Mouse (Mus musculus) E14TG2a.4 (cell line): ENCODE data around the gene Scpep1.
"Not testable (repeated sequence)": the region's sequence is repeated elsewhere in the genome, so short reads cannot be mapped to it uniquely, and the experiment has no call there.

Experiments used
- H3K27me3 ChIP-seq: 2 replicates; pipeline ENCODE4 v1.6.1; 2014; ENCODE audit warnings: low read length, control low read depth; ENCODE audit not compliant: insufficient read depth
- H3K36me3 ChIP-seq: 2 replicates; pipeline ENCODE4 v1.6.1; 2014; ENCODE audit warnings: low read length, control low read depth; ENCODE audit not compliant: insufficient read depth
- H3K4me1 ChIP-seq: replicated peaks from 2 replicates; pipeline ENCODE4 v1.6.1; 2014; ENCODE audit warnings: low read depth, low read length, control low read depth
- H3K4me3 ChIP-seq: replicated peaks from 2 replicates; pipeline ENCODE4 v1.5.1; 2014; ENCODE audit warnings: mild to moderate bottlenecking, low read length
- H3K9me3 ChIP-seq: 2 replicates; pipeline ENCODE4 v1.6.1; 2014; ENCODE audit warnings: low read length, control low read depth
- CTCF ChIP-seq: conservative IDR thresholded peaks from 2 replicates; pipeline ENCODE4 v1.5.1; 2014; ENCODE audit warnings: low read length
- NANOG ChIP-seq: IDR thresholded peaks from 2 replicates; pipeline ENCODE4 v1.6.1; 2014; ENCODE audit warnings: borderline replicate concordance, low read length, mixed read lengths
- POU5F1 ChIP-seq: IDR thresholded peaks from 2 replicates; pipeline ENCODE4 v1.6.1; 2014; ENCODE audit warnings: low read length, borderline replicate concordance

Scpep1 gene

GRCm38 (mm10) chr11:88898380-88898763, 56.9 kb downstream of the Scpep1 start:
- Histone ChIP-seq H3K4me1 (peaks cover 33% of the 10 kb centered on the region), H3K9me3 (no peaks in the 10 kb centered on the region), H3K36me3 (no peaks in the 10 kb centered on the region), H3K27me3 (no peaks in the 10 kb centered on the region), H3K4me3 (peak overlapping the region; percentile 65)
- no peak for TF ChIP-seq NANOG
- TF ChIP-seq POU5F1, result no peak
- TF ChIP-seq CTCF, result no peak

GRCm38 (mm10) chr11:88897624-88898379, 57.5 kb downstream of the Scpep1 start:
- no peak for TF ChIP-seq NANOG
- no peak for TF ChIP-seq POU5F1
- no peak for TF ChIP-seq CTCF

GRCm38 (mm10) chr11:88895800-88896232, 59.4 kb downstream of the Scpep1 start:
- H3K4me1 ChIP-seq, result peaks cover 23% of the 10 kb centered on the region
- not testable (repeated sequence) for H3K27me3 ChIP-seq, H3K36me3 ChIP-seq, H3K9me3 ChIP-seq, H3K4me3 ChIP-seq

More at GRCm38 (mm10) chr11:88897624-88898379, 57.5 kb downstream of the Scpep1 start:
- H3K27me3 ChIP-seq, result no peaks in the 10 kb centered on the region
- no peaks in the 10 kb centered on the region for H3K36me3 ChIP-seq
- peaks cover 30% of the 10 kb centered on the region for H3K4me1 ChIP-seq
- peak overlapping the region; percentile 65 for H3K4me3 ChIP-seq
- no peaks in the 10 kb centered on the region for H3K9me3 ChIP-seq

GRCm38 (mm10) chr11:88895235-88895634, 60.0 kb downstream of the Scpep1 start:
- not testable (repeated sequence) for H3K27me3 ChIP-seq, H3K36me3 ChIP-seq, H3K4me3 ChIP-seq, H3K9me3 ChIP-seq
- H3K4me1 ChIP-seq, result peaks cover 23% of the 10 kb centered on the region

- not testable (repeated sequence) for H3K27me3 ChIP-seq, H3K4me3 ChIP-seq, H3K36me3 ChIP-seq, H3K9me3 ChIP-seq
- H3K4me1 ChIP-seq, result peaks cover 25% of the 10 kb centered on the region
Observed at GRCm38 (mm10) chr11:88894279-88894678, 61.0 kb downstream of the Scpep1 start.

- H3K36me3 ChIP-seq, H3K4me3 ChIP-seq, H3K9me3 ChIP-seq, H3K27me3 ChIP-seq: not testable (repeated sequence)
- peaks cover 25% of the 10 kb centered on the region for H3K4me1 ChIP-seq
Observed at GRCm38 (mm10) chr11:88893501-88893900, 61.8 kb downstream of the Scpep1 start.

GRCm38 (mm10) chr11:88892789-88893188, 62.5 kb downstream of the Scpep1 start:
- not testable (repeated sequence) for H3K36me3 ChIP-seq, H3K27me3 ChIP-seq

GRCm38 (mm10) chr11:88891921-88892561, 63.2 kb downstream of the Scpep1 start:
- H3K4me3 ChIP-seq, H3K36me3 ChIP-seq, H3K9me3 ChIP-seq, H3K27me3 ChIP-seq: not testable (repeated sequence)
- H3K4me1 ChIP-seq, result peaks cover 26% of the 10 kb centered on the region

More at GRCm38 (mm10) chr11:88892789-88893188, 62.5 kb downstream of the Scpep1 start:
- not testable (repeated sequence) for H3K4me3 ChIP-seq, H3K9me3 ChIP-seq
- peaks cover 25% of the 10 kb centered on the region for H3K4me1 ChIP-seq

- H3K27me3 ChIP-seq, H3K9me3 ChIP-seq, H3K36me3 ChIP-seq, H3K4me3 ChIP-seq: not testable (repeated sequence)
- peaks cover 23% of the 10 kb centered on the region for H3K4me1 ChIP-seq
Observed at GRCm38 (mm10) chr11:88891446-88891845, 63.8 kb downstream of the Scpep1 start.

- H3K36me3 ChIP-seq, H3K4me3 ChIP-seq, H3K9me3 ChIP-seq, H3K27me3 ChIP-seq: not testable (repeated sequence)
- H3K4me1 ChIP-seq, result peaks cover 23% of the 10 kb centered on the region
Observed at GRCm38 (mm10) chr11:88890904-88891303, 64.4 kb downstream of the Scpep1 start.
